Mouse (Mus musculus) embryonic facial prominence, embryonic 14.5 days (tissue): ENCODE measurements at regions not wholly inside any gene's neighbourhood (a gene's known extent, or its start where the extent isn't known, plus 50 kb on each side); places are given as distances from the start of the nearest gene placed in this dataset.

Experiments
- ATAC-seq: fragments of 200-750 bp; cut with Nextera tagmentation; 2 replicates; pipeline ENCODE4 v1.8.0; 2017; ENCODE audit warnings: low read depth, moderate number of reproducible peaks, moderate TSS enrichment
- DNase-seq: peaks from one replicate; pipeline ENCODE4 v3.0.0-alpha.2; 2015; ENCODE audit warnings: low spot score
- H3K27ac ChIP-seq: fragments of 300-500 bp; sonication (generic); replicated peaks from 2 replicates; pipeline ENCODE4 v1.5.1; 2014; ENCODE audit warnings: low read depth, mild to moderate bottlenecking, low read length, moderate library complexity
- H3K27me3 ChIP-seq: fragments of 300-500 bp; sonication (generic); replicated peaks from 2 replicates; pipeline ENCODE4 v1.6.1; 2014; ENCODE audit warnings: low read length; ENCODE audit not compliant: control insufficient read depth, insufficient read depth
- H3K36me3 ChIP-seq: fragments of 300-500 bp; sonication (generic); 2 replicates; pipeline ENCODE4 v1.6.1; 2014; ENCODE audit warnings: low read length, mixed read lengths; ENCODE audit not compliant: control insufficient read depth, insufficient read depth
- H3K4me1 ChIP-seq: fragments of 300-500 bp; sonication (generic); 2 replicates; pipeline ENCODE4 v1.6.1; 2014; ENCODE audit warnings: antibody characterized with exemption, low read length; ENCODE audit not compliant: control insufficient read depth, insufficient read depth
- H3K4me2 ChIP-seq: fragments of 300-500 bp; sonication (generic); 2 replicates; pipeline ENCODE4 v1.6.1; 2014; ENCODE audit warnings: low read depth, mild to moderate bottlenecking, low read length, moderate library complexity, mixed read lengths
- H3K4me3 ChIP-seq: fragments of 300-500 bp; sonication (generic); 2 replicates; pipeline ENCODE4 v1.5.1; 2014; ENCODE audit warnings: low read depth, mild to moderate bottlenecking, low read length
- H3K9ac ChIP-seq: fragments of 300-500 bp; sonication (generic); 2 replicates; pipeline ENCODE4 v1.6.1; 2014; ENCODE audit warnings: low read depth, mild to moderate bottlenecking, low read length, moderate library complexity, mixed read lengths
- H3K9me3 ChIP-seq: fragments of 300-500 bp; sonication (generic); 2 replicates; pipeline ENCODE4 v1.6.1; 2016; ENCODE audit warnings: low read length; ENCODE audit not compliant: control insufficient read depth
- WGBS: fragments of 180-500 bp; shearing (Covaris S2); extraction: QIAGEN DNeasy Blood & Tissue Kit; methylation state at CpG from one replicate; pipeline ENCODE4 v1.1.7; 2014; 5-methylcytosine and 5-hydroxymethylcytosine counted together

- H3K27ac ChIP-seq, result no peak overlapping the region
- DNase-seq, result peak; percentile 57
- no peaks in the 10 kb centered on the region for H3K9me3 ChIP-seq
- H3K4me1 ChIP-seq, result no peaks in the 10 kb centered on the region
- no peak overlapping the region for H3K9ac ChIP-seq
- peak; percentile 80; the same call in 1 of the 2 replicates for ATAC-seq
- no peaks in the 10 kb centered on the region for H3K27me3 ChIP-seq
- no peak overlapping the region for H3K4me2 ChIP-seq
- WGBS, result 53% methylated on average over 1 of the region's 1 CpGs
- no peak overlapping the region for H3K4me3 ChIP-seq
- H3K36me3 ChIP-seq, result no peaks in the 10 kb centered on the region
These were observed 353.3 kb upstream of the Cdh12 start for GRCm38 (mm10) chr15:20095764-20096163.

DNA sequence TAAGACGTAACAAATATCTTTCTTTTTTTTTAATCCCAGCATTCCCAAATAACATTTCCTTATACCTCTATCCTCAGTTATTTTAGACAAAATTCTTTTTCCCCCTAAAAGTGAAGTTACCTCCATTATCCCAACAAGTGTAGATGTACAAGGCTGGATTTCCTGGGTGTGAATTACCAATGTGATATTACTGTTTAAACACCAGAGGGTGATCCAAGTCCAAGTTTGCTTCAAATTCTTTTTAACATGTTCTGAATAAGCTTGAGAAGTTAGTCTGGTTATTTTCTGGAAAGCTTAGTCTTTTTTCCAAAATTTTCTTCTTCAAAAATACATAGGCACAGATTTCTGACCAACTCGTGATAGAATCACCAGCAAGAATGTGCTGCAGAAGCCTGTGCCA, 329.5 kb upstream of the Cdh12 start:
- Histone ChIP-seq H3K9ac (no peak overlapping the region), H3K4me2 (no peak overlapping the region), H3K4me3 (no peak overlapping the region), H3K9me3 (no peaks in the 10 kb centered on the region), H3K4me1 (no peaks in the 10 kb centered on the region), H3K27ac (no peak overlapping the region), H3K36me3 (no peaks in the 10 kb centered on the region), H3K27me3 (no peaks in the 10 kb centered on the region)
- ATAC-seq, result no peak
- DNase-seq, result no peak
- 81% methylated on average over 2 of the region's 2 CpGs for WGBS

DNA sequence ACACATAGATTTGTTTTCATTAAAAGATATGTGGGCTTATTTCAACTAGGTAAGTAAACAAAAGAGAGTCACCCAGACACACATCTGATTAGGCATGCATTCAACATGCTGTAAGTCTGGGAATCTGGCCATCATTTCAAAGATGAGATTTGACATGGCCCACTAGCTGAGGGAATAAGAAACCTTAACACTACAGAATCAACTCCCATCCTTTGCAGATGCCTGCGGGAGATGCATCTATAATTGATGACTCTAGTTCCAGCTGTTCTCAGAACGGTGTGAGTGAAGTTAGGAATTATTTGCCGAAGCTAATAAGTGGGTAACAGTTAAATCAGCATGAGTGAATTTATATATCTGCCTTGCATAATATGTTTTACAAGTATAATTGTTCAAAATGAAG, 325.5 kb upstream of the Cdh12 start:
- Histone ChIP-seq H3K4me2 (no peak overlapping the region), H3K4me3 (no peak overlapping the region), H3K9ac (no peak overlapping the region), H3K36me3 (no peaks in the 10 kb centered on the region), H3K27me3 (no peaks in the 10 kb centered on the region), H3K4me1 (no peaks in the 10 kb centered on the region), H3K27ac (no peak overlapping the region), H3K9me3 (no peaks in the 10 kb centered on the region)
- whole genome bisulfite sequencing, result 59% methylated on average over 3 of the region's 3 CpGs
- peak; percentile 20 for DNase-seq
- ATAC-seq, result no peak

- ATAC-seq (no peak), DNase-seq (no peak)
- Histone ChIP-seq H3K4me1 (no peaks in the 10 kb centered on the region), H3K9me3 (no peaks in the 10 kb centered on the region), H3K9ac (no peak overlapping the region), H3K27me3 (no peaks in the 10 kb centered on the region), H3K36me3 (no peaks in the 10 kb centered on the region), H3K27ac (no peak overlapping the region), H3K4me2 (no peak overlapping the region), H3K4me3 (no peak overlapping the region)
- WGBS, result 72% methylated on average over 3 of the region's 3 CpGs
These were observed 313.0 kb upstream of the Cdh12 start for GRCm38 (mm10) chr15:20135893-20136570.

DNA sequence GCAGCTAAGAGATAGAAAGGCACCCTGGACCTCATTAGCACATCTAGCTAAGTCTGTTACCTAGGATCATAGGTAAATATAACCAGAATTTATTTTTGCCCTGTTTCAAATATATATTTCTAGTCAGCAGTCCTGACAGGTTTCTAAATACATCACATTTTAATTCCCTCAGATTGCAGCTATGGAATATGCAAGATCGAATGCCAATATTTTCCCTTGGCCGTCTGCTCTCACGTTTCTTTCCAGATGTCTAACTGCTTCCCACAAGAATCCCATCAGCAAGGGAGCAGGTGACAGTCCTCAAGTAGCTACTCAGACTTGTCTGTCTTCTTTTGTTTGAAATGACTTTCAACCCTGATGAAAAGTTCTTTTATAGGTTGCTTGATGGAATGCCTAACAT, 297.2 kb upstream of the Cdh12 start:
- WGBS, result 62% methylated on average over 3 of the region's 3 CpGs
- H3K4me3 ChIP-seq, result no peak overlapping the region
- ATAC-seq, result no peak
- no peaks in the 10 kb centered on the region for H3K9me3 ChIP-seq
- no peak overlapping the region for H3K27ac ChIP-seq
- H3K4me1 ChIP-seq, result no peaks in the 10 kb centered on the region
- H3K36me3 ChIP-seq, result no peaks in the 10 kb centered on the region
- H3K9ac ChIP-seq, result no peak overlapping the region
- no peak overlapping the region for H3K4me2 ChIP-seq
- H3K27me3 ChIP-seq, result no peaks in the 10 kb centered on the region
- DNase-seq, result no peak
